Comparison of ENCODE assay signal across 10 mouse cellular contexts in the genomic region with DNA sequence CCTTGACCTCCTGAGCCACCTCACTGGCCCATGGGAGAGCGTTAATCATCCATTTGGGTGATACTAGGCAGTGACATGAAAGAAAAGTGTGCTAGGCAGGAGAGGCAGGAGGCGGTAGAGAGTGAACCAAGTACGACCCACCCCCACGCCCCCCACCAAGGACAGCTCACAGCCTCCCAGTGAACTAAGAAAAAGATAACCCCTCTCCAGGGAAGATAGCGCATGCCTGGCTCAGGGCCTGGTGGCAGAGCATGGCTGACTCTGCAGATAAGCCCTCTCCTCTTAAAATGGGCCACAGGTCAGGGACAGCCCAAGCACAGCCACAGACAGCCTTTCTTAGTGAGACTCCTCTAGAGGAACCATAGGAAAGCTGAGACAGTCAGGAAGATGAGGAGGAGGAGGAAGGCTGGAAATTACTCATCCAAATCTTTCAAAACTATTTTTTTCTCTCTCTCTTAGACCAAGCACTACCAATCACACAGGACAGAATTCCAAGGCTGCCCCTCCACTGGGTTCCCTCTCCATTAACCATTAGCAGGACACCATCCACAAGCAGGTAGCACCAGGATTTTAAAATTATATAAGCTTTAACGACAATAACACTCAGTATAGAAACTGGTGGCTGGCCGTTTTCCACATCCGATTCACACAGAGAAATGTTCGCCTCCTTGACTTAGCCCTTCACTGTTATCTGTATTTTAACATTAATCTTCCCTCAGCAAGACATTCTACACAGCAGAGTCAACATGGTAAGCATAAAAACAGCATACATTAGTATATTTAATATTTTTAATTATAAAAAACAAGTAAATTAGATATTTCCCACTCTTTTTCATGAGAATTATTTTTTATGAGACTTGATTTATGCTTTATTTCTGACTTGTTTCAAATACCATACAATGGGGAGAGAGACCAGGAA. TPM values are rescaled to one million over a fixed set of nuclear protein-coding genes. Genes with fewer than 3 reads are reported as not detected.
DNase-seq lines count a peak whose midpoint lies in the region; ATAC-seq and TF ChIP-seq lines count a peak whose summit lies in the region.
"Had no signal": no experiment of that assay in that cellular context is flagged by ENCODE, and none has a peak within 500 bp of the region (broad histone marks: within the 10 kb centered on the region; RNA-seq: fewer than 3 reads in every experiment).

No protein-coding gene starts in this region.

- H3K9me3 ChIP-seq in kidney, postnatal 0 days (replicated peaks; ENCODE audit: low read length) = no peaks in the 10 kb centered on the region
- H3K9me3 ChIP-seq in heart, embryonic 16.5 days (replicated peaks; ENCODE audit: control insufficient read depth, low read length) = no peaks in the 10 kb centered on the region
- H3K9me3 ChIP-seq: neural tube, embryonic 12.5 days had no signal

- no peak overlapping the region for H3K9ac ChIP-seq in kidney, postnatal 0 days (ENCODE audit: low read depth, low read length)
- H3K9ac ChIP-seq in heart, embryonic 16.5 days (ENCODE audit: low read length) = no peak overlapping the region
- H3K9ac ChIP-seq: neural tube, embryonic 12.5 days had no signal

- H3K4me2 ChIP-seq in kidney, postnatal 0 days (ENCODE audit: low read length) = no peak overlapping the region
- no peak overlapping the region for H3K4me2 ChIP-seq in heart, embryonic 16.5 days (ENCODE audit: low read depth, low read length)
- H3K4me2 ChIP-seq: neural tube, embryonic 12.5 days had no signal

- peak; percentile 50; the same call in 1 of the 2 replicates for ATAC-seq in kidney, postnatal 0 days (replicated peaks; ENCODE audit: low FRiP score, low read depth)
- peak; percentile 89 for ATAC-seq in heart, embryonic 16.5 days (replicated peaks; ENCODE audit: extremely low read depth, insufficient read depth, low FRiP score)
- peak; percentile 54 for ATAC-seq in megakaryocyte-erythroid progenitor cell, adult 5-6 weeks (replicated peaks; ENCODE audit: low FRiP score, low TSS enrichment, poor library complexity, severe bottlenecking)

- no peak overlapping the region for H3K4me3 ChIP-seq in kidney, postnatal 0 days (replicated peaks; ENCODE audit: low read depth, low read length)
- no peak overlapping the region for H3K4me3 ChIP-seq in heart, embryonic 16.5 days (ENCODE audit: low read length)
- H3K4me3 ChIP-seq: neural tube, embryonic 12.5 days had no signal

- no peak overlapping the region for H3K27ac ChIP-seq in kidney, postnatal 0 days
- H3K27ac ChIP-seq in heart, embryonic 16.5 days (ENCODE audit: low read length) = peak overlapping the region; percentile 50
- H3K27ac ChIP-seq: neural tube, embryonic 12.5 days had no signal

- TF ChIP-seq CTCF in kidney, postnatal 0 days (IDR thresholded peaks at IDR 0.05; ENCODE audit: low read depth) = peak; percentile 8; the same call in 1 of the 2 replicates

- 51% methylated on average over 9 of the region's 9 CpGs for WGBS in kidney, postnatal 0 days
- WGBS in heart, embryonic 16.5 days = 43% methylated on average over 9 of the region's 9 CpGs

- DNase-seq in kidney, postnatal 0 days (ENCODE audit: low spot score) = no peak
- DNase-seq in kidney, postnatal 25 days = no peak
- peak; percentile 71 to 80 for DNase-seq in heart, adult 18-20 months
- no peak for DNase-seq in frontal cortex, postnatal 10 days (ENCODE audit: low spot score in 2 of 2)
- no peak for DNase-seq in cerebellum, postnatal 4 days (ENCODE audit: low spot score in 2 of 2)
- no peak for DNase-seq in left cerebral cortex, adult 11 months (ENCODE audit: low spot score)
- DNase-seq: lung, postnatal 4 days had no signal

- 0 out of 2 replicates have a peak, but pooled peaks cover 6% of the 10 kb centered on the region for H3K27me3 ChIP-seq in kidney, postnatal 0 days (ENCODE audit: insufficient read depth, low read length)
- H3K27me3 ChIP-seq in heart, embryonic 16.5 days (ENCODE audit: control insufficient read depth, insufficient read depth, low read length) = peaks cover 5% of the 10 kb centered on the region

- H3K36me3 ChIP-seq in kidney, postnatal 0 days (ENCODE audit: insufficient read depth, low read length) = no peaks in the 10 kb centered on the region
- no peaks in the 10 kb centered on the region for H3K36me3 ChIP-seq in heart, embryonic 16.5 days (ENCODE audit: control insufficient read depth, insufficient read depth)
- H3K36me3 ChIP-seq: neural tube, embryonic 12.5 days had no signal

- no peaks in the 10 kb centered on the region for H3K4me1 ChIP-seq in kidney, postnatal 0 days (replicated peaks; ENCODE audit: insufficient read depth, low read length)
- H3K4me1 ChIP-seq in heart, embryonic 16.5 days (ENCODE audit: control insufficient read depth, insufficient read depth, low read length) = peaks cover 11% of the 10 kb centered on the region; the same call in 1 of the 2 replicates
- H3K4me1 ChIP-seq: neural tube, embryonic 12.5 days had no signal

RNA-seq across cellular contexts. Expression of a gene that starts 8.3 kb away (rescaled TPM):
- polyA plus RNA-seq in kidney, postnatal 0 days (2015; fragmentation: Nextera tagmentation; extraction: Ambion mirVana) = 2.8 TPM in 2 replicates
- 10 to 100 TPM; 38.1 to 40.5 TPM for total RNA-seq in heart, adult 18-20 months (2021)
- polyA plus RNA-seq in heart, embryonic 16.5 days (2015; fragmentation: Nextera tagmentation; extraction: Ambion mirVana) = 0.47 and 0.58 TPM in 2 replicates
- 31.8 and 38.8 TPM in 2 replicates for total RNA-seq in megakaryocyte-erythroid progenitor cell, adult 5-6 weeks (2014; fragmentation: Nextera tagmentation)
- total RNA-seq in megakaryocyte-erythroid progenitor cell, adult 5-6 weeks (2017) = 18.1 and 22.1 TPM in 2 replicates

RNA-seq across cellular contexts. Expression of a gene that starts 39.3 kb away (rescaled TPM):
- polyA plus RNA-seq in kidney, postnatal 0 days (2015; fragmentation: Nextera tagmentation; extraction: Ambion mirVana) = 138 and 139 TPM in 2 replicates
- total RNA-seq in heart, adult 18-20 months (2021) = 10 to 100 TPM; 27.3 to 34.6 TPM
- 66.2 and 71.1 TPM in 2 replicates for polyA plus RNA-seq in heart, embryonic 16.5 days (2015; fragmentation: Nextera tagmentation; extraction: Ambion mirVana)
- total RNA-seq in megakaryocyte-erythroid progenitor cell, adult 5-6 weeks (2014; fragmentation: Nextera tagmentation) = 96.6 and 116 TPM in 2 replicates
- 251 and 271 TPM in 2 replicates for total RNA-seq in megakaryocyte-erythroid progenitor cell, adult 5-6 weeks (2017)

Comparison
In these comparisons a context has a peak if more than half of its experiments do, and no peak if none do; other contexts are left out.
1. DNase-seq: peak in heart, adult 18-20 months (2 of 2); none in kidney, postnatal 0 days (single experiment), kidney, postnatal 25 days (0 of 2), frontal cortex, postnatal 10 days (0 of 2), cerebellum, postnatal 4 days (0 of 2) and left cerebral cortex, adult 11 months (single experiment).
2. Peak in every context shown above with its lines, with median percentiles within 50 percentile points of each other: ATAC-seq.